Mouse (Mus musculus) ES-E14 (cell line): Measurements from ENCODE around the gene Mpig6b.

Experiments
- CHD2 ChIP-seq: IDR thresholded peaks from 2 replicates; pipeline ENCODE4 v1.6.1; 2014; ENCODE audit warnings: mild to moderate bottlenecking, low read depth, low read length, inconsistent platforms
- MAFK ChIP-seq: IDR thresholded peaks from 2 replicates; pipeline ENCODE4 v1.6.1; 2014; ENCODE audit warnings: mild to moderate bottlenecking, low read depth, low read length, inconsistent platforms; ENCODE audit not compliant: insufficient read depth

DNA sequence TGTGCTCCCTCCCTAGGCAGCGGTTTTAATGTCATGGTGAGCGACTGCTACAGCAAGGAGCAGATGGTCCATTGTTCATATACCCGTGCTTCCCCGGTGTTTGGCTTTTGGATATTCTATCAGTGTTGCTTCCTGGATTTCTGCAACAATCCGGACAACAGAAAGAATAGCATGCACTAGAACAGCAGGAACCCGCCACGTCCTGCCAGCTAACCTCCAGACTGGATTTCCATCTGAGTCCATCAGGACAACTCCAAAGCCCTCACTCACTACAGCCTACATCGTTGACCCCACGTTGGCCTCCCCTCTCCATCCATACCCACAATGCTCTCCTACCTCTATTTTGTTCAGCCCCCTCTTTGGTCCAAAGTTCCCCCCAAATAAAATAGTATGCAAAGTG, 45.8 kb upstream of the Mpig6b start:
- TF ChIP-seq MAFK (no peak), CHD2 (no peak)
